Mouse (Mus musculus): ENCODE measurements at regions not wholly inside any gene's neighbourhood (a gene's known extent, or its start where the extent isn't known, plus 50 kb on each side); places are given as distances from the start of the nearest gene placed in this dataset.
A peak's percentile ranks its signal among the peaks of the same experiment; 100 is the strongest.

DNA sequence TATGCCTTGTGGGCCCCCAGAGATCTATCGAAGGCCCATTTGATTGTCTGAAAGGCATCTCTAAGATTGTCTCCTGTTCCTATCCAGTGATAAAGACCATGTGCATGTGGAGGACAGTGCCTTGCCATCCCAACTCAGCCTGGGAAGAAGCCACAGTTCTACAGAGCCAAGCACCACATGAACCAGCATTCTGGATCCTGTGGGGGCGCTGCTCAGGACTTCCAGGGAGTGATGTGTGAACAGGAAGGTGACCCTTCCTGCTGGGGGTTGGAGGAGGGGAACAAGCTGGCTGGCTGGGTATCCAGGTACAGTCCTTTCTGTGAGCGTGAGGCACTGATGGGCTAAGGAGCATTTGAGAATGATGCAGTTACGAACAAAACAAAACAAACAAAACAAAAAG, 163.8 kb downstream of the Gm26897 start:
- DNase-seq = no peak

DNA sequence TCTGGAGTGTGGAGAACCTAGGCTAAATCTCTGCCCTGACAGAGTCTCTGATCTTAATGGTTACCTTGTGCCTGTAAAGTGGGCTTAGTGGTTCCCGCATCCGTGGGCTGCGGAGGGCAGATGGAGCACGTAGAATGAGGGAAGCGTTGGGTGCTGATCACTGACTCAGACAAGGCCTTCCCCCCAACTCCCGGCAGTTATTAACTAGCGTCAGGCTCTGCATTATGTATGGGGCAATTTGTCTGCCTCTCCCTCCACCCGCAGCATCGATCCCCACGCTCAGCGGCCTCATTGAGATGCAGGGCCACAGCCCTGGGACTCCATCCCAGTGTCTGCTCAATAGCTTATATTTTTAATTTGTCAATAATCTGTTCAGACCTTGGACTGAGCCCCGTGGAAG, 164.8 kb downstream of the Gm26897 start:
- no peak for DNase-seq

DNA sequence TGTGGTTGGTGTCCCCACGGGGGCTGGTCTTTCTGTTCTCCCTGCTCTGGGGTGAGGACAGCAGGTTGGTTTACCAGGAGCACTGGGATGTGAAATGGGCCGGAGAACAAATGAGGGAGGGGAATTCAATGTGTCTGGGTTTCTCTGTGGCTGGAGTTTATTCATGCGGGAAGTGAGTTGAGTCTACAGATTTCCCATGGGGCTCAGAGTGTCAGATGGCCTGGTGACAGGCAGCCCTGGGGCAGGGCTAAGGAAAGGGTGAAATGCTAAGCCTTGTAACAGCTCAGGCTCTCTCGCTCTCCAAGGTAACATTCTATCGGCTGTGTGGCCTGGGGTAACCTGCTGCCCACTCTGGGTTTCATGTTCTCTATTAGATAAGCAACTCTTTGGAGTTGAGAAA, 167.5 kb downstream of the Gm26897 start:
- DNase-seq = no peak

DNA sequence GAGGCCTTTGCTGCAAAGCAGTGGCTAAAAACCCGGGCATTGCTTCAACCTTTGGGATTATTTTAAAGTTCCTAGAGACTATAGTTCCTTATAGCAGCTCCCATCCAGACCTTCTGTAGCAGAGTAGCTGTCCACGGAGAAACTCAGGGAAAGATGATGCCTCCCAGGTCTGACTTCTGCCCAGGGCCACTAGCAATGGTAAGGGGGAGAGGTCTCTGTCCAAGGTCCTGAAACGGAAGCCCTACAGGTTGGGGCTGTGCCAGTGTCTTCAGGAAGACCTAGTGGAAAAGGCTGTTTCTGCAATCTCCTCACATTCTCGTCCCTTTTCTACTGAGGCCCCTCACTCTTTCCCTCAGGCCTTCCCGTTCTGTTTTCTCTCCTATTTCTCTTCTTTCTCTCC, 168.0 kb downstream of the Gm26897 start:
- peak; percentile 24 to 57 for DNase-seq

DNA sequence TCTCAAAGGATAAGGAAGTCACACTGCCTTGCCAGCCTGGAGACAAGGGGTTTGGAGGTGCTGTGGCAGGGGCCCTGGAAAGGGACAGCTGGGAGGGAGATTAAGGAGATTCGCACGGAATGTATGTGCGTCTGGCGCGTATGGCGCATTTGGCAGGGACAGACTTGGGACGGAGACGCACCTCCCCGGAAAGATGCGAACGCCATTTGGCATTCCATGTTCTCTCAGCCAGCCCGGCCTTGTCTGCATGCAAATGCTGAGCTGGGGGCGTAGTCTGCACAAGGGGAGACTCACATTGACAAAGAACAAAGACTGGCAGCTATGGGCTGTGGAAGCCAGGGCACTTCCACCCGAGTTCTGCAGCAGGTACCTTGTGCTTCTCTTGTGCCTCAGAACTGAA, 174.4 kb downstream of the Gm26897 start:
- DNase-seq = no peak

DNA sequence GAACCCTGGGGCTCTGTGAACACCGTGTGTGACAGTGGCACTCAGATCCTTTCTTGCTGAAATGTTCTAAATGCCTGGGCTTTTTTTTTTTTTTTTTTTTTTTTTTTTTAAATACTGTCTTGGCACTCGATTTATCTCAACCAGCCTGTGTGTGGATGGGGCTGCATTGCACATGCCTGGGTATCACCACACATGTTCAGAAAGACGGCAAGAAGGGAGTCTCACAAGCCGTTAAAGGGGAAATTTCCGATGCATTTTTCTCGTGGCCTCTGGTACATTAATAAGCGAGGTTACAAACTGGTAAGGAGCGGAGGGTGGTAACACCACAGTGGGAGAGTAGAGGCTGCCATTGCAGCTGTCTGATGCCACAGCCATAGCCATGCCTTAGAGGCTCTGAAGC, 176.8 kb downstream of the Gm26897 start:
- DNase-seq = no peak

DNA sequence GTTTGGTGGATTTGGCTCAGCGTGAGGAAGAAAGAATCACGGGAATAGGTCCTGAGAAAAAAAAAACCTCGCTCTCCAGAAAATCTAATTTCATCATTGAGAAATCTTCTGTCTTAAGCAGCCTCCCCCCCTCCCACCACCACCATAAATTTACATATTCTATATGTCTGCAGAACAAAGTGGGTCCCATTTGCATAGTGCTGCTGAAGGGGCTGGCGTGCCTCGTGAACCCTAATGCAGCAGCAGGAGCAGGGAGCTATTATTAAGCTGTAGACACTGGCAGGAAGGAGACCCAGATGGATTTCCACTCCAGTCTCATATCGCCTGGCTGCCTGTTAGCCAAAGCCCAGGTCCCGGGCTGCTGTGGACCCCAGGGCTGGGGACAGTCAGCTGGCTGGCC, 179.6 kb downstream of the Gm26897 start:
- no peak for DNase-seq

DNA sequence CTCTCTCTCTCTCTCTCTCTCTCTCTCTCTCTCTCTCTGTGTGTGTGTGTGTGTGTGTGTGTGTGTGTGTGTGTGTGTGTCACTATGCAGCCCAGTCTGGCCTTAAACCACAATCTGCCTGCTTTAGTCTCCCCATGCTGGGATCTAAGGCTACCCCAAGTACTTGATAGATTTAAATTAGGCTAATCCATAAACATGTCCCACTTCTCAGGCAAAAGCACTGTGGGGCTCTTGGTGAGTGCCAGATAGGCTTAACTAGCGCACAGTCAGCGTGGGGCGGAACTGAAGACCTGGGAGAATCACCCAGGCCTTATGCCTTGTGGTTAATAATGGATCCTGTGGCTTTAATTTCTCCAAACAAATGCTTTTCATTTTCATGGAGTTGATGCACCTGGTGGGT, 180.6 kb downstream of the Gm26897 start:
- DNase-seq = no peak

DNA sequence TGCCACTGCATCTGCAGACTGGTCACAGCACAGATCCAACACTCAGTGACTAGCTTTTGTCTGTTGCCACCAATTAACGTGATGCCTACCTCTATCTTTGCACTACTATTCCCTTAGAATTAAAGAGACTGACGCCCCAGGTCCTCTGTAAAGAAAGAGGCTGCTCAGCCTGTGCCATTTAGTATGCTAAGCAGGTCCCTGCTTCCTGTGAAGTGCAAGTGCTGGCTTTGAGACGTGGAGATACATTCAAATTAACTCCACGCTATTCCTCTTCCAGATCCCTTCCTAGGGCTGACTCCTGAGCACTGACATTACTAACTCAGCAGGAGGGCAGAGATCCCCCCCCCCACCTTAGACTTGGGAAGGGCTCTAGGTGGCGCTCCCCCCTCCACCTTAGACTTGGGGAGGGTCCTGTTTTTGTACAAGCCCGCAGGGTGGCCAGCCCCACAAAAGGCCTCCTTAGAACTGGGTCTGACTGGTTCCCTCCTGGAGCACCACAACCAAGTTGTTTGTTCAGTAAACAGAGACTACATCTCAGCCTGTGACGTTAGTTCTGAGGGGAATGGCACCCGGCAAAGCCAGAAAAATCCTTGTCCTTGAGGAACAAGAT, 184.0 kb downstream of the Gm26897 start:
- DNase-seq = no peak

DNA sequence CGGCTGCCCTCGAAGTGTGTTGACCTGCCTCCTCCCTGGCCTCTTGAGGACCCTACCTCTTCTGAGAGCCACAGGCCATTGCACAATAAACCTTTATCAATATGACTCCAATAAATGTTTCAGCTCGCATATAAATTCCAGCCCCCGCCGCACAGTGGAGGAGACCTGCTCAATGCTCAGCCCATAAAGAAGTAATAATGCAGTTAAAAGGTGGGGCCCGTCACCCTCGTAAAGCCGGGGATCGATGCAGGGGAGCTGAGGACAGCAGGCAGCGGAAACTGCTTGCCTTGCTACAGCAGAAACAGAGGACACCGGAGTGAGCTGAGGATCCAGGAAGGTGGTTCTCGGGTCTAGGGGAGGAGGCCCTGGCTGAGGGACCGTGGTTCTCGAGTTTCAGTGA, 185.2 kb downstream of the Gm26897 start:
- no peak for DNase-seq

DNA sequence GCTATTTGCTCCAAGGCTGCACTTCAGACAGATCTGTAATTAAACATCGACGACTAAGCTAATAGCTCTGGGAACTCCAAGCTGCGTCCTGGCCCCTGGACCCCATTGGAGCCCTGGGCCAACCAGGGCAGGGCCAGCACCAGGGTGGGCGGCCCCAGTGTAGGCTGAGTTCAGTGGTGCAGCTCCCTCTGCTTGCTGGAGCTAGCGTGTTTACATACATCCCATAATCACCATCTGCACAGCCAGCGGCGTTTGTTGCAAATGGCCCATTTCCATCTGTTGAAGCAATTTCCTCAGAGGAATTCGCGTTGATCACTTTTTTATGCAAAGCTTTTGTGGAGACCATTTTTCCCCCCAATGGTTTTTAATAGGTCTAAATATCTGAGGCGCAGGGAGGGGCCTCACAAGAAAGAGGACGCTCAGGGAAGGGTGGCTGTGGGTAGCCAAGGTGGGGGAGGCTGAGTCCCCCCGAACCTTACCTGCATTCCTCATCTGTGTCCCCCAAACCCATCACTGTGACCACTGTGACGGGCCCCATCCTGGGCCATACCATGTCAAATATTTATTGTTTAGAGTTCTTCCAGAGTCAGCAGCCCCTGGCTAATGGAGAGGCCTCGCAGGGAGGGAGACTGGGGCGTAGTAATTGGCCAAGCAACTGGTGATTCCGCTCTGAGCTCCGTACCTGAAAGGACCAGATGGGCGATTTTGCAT, 189.4 kb downstream of the Gm26897 start:
- DNase-seq = no peak

DNA sequence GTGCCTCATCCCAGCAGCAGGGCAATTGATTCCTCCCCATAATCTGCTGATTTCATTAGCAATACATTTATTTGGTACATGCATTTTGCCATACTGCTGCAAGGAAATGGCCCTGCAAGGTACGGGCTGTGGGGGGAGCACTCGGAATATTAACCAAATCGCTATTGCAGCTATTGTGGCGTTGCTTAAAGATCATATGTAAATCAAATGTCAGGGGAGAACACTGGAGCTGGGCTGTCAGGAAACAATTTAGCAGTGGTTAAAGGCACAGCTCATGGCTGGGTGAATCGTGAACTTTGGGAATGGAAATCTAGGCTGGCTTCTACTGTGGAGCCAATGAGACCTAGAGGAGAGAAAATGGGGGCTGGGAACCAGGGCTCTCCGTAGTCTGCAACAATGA, 192.0 kb downstream of the Gm26897 start:
- DNase-seq = no peak

DNA sequence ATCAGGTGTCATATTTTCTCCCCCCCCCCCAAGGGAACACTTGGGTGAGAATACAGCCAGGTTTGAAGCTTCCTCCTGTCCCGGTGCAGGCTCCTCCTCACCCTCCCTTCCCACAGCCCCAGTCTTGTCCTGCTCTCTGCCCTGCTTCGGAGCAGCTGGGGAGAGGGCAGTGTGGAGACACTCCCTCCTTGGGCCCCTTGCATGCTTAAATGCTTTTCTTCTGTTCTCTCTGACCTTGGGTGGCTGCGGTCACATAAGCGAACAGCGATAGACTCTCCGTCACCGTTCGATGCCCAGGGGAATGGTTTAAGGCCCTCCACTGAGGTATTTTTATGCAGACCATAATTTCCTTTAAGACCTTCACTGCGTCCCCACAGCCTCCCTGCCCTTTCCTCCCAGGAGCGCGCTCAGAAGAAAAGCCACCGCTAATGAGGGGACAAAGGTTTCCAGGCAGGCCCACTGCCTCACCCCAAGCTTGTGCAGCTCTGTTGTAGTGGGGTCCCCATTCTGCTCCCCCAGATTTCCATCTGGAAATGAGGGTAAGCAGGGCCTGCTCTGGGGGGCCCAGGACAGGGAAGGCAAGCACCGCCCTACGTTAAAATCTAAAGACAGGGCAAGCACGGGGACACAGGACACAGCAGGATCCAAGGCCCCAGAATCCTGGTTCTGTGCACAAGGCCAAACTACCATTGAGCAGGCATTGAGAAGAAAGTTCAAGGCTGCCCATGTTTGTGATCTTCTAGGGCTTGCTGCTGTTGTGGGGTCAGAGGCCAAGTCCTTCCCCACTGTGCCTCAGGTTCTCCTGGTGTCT, 195.7 kb downstream of the Gm26897 start:
- DNase-seq = no peak

DNA sequence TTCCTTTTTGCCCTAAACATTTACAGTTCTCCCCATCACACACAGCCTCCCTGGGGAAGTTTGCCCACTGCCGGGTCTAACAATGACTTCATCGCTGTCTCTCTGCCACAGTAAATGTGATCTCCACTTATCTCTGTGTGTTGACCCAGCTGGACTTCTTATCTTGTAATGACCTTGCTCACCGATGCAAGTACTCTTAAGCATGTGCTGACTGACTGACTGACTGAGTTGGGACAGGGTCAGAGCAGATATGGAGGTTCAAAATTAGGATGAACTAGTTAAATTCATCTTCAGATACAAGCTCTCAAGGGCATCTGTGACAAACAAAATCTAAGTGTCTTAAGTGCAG, 196.2 kb downstream of the Gm26897 start:
- peak; percentile 7 to 17 for DNase-seq

DNA sequence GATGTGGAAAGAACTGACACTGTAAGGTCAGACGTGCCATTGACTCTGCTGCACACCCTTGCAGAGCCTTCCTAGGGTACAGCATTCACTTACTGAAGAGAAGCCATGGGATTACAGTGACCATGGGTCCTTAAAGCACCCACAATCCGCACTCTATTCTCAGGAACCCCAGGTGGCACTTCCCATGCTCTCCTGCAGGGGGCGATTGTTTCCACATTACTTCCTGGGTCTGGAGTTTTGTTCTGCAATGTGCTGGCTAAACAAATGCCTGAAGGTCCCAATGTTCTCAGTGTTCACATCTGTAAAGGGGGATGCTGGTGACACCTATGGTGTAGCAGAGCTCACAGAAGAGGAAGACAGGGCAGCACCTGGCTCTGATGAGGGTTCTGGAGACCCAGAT, 198.0 kb downstream of the Gm26897 start:
- peak in 1 of 2 experiments; percentile 21 for DNase-seq

DNA sequence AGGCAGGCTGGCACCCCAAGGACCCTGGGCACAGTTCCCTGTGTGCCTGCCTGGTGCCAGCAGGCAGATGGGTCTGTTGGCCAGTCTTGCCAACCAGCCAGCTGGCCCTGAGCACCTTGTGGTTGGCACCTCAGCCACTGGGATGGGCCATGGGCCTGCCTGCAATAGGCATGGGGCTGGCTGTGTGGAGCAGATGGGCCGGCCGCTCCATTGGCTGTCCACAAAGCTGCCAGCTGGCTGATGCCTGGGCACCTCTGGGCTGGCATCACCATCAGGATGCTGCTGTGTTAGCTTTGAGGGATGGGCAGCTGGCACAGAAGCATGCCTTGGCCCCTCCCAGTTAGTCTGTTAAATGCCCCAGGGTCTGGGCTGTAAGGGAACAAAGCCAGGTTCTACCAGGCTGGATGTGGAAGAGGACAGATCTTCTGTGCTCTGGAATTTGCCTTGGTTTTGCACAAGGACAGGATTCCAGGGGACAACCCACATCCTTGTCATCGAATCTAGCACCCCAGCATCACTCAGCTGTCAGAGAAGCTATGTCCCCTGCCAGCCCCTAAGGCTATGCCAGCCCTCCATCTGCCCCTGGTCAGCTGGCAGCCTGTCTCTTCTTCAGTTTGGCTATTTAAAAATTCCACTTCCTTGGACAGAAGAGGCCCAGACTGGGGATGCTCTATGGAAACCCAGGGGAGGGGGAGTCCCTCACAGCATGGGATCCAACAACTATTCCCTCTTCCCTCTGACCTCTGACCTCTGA, 201.8 kb downstream of the Gm26897 start:
- DNase-seq = peak; percentile 34 to 66

DNA sequence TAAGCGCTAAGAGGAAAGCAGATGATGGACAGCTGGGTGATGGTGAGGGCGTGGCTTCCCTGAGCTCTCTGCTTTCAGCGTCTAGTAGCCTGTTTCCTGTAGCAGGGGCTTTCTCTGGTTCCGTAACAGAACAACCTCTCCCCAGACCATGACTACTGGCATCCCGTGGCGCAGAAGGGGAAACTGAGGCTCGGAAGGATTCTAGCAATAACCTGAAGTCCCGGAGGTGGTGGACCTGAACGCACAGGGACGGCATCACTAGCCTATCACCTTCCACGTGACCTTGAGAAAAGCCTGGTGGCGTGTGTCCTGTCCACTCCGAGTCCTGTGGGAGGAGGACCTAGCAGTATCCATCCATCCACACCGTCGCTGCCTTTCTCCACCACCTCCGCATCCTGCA, 208.1 kb downstream of the Gm26897 start:
- no peak for DNase-seq

DNA sequence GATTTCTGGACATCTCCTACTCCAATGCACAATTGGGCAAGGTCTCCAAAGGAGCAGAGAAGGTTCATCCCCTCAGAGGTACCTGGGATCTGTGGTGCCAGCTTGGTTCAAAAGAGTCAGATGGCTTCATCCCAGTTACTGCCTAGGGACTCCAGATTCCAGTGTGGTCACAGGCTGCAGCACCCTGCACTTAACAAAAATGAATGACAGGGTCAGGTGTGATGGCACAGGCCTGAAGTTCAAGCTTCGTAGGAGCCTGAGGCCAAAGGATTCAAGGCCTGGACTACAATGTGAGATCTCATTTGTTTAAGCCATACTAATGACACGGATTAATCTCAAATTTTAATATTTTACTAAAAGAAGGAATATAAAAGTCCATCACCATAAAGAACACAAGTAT, 209.1 kb downstream of the Gm26897 start:
- DNase-seq = no peak

DNA sequence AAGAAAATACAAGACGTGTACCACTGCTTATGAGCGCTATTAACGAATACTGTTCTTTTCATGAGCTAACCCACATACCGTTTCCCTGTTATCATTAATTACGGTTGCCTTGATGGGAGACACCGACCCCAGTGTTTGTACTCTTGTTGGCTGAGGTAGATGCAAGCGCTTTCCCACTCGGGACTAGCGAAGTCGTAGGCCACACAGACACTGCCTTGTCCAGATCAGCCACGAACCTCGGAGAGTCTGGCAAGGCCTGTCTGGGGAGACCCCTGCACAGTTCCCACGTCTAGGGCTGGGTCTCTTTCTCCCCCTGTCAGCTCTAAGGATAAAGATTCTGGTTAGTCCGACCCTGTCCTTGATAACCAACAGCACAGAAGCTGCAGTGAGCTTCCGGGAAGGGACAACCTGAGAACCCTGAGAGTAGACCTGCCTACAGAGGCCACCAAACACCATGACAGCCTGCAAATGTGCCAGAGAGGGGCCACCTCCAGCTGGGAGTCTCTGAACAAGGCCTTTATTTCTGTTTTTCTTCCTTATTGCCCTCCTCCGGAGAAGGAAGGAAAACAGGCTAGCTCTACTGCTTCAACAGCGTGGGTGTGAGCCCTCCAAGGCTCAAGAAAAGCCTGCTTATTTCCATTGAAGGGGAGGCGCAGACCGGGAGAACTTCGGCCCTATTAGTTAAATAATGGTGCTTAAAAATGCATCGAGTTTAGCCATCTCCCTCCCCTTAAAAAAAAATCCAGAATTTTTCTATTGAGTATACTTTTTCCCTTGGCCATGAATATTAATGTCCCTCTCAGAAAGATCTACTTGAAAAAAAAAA, 209.8 kb downstream of the Gm26897 start:
- DNase-seq = no peak

DNA sequence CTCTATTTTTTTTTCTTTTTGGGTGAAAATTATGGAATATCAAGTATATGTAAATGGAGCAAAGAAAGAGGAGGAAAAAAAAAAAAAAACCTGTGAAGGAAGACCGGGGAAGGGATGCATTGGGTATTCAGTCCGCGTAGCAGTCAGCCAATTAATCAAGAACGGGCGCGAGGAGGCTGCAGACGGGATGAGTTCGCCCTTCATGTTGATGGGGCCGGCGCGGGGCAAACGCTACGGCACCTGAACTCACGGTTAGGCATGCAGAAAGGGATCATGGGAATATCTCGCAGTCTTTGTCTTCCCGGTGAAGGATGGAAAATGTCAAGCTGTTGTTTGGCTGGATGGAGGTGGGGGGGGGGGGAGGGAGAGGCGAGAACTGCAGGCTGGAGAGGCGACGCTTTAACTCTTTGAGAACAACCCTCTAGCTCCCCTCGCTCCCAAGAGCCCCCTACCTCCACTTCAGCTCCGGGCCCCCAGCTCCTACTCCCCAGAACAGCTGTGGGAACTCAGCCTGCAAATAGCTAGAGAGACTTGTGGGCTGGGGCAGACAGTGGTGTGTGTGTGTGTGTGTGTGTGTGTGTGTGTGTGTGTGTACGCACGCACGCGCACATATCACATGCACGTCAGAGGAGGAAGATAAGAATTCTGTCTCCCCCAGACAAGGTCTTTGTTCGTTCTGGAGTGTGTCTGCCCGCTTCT, 210.7 kb downstream of the Gm26897 start:
- no peak for DNase-seq

DNA sequence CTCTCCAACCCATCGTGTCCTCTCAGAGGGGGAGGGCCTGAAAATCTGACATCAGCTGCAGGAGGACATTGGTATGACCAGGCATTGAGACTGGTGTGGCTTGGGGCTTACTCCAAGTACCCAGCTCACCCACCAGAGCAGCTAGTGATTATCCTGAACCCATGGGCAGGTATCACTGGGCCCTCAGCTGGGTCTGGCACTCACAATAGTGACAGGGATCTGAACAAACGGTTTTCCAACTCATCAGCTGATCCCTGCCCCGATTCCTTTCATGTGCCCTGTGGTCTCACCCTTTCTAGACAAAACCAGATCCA, 211.2 kb downstream of the Gm26897 start:
- DNase-seq = no peak

DNA sequence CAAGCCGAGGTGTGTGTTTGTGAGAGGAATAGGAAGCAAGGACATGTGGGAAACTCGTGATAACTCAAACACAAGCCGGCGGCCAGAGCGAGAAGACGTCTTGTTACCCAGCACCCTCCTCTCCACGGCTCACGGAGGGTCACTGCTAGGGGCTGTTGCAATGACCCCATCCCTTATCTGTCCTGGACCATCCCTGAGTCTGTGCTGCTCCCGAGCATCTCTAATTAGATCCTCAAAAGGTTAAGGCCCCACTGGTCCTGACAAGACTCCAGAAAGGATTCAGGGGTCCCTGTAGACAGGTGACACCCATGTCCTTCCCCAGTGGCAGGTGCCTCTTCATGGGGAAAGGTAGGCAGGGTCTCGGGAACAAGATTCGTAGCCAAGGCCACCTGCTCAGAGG, 212.6 kb downstream of the Gm26897 start:
- DNase-seq = no peak

All from heart, adult 18-20 months (tissue).